Mouse (Mus musculus): ENCODE results near the gene Lbp.

GRCm38 (mm10) chr2:158343495-158343894 is 37.2 kb downstream of the Lbp start:
- TF ChIP-seq CTCF (IDR thresholded peaks at IDR 0.05; ENCODE audit: low read depth) (no peak), EP300 (IDR thresholded peaks at IDR 0.05; ENCODE audit: low read depth) (no peak)
